Mouse (Mus musculus) embryonic fibroblast, embryonic 13.5 days (primary cell): ENCODE data around the gene Sec24b. TPM values are rescaled to one million over a fixed set of nuclear protein-coding genes. Genes with fewer than 3 reads are reported as not detected.
A peak's percentile ranks its signal among the peaks of the same experiment; 100 is the strongest.

Source experiments
- H3K27ac ChIP-seq: 2 replicates; pipeline ENCODE4 v1.5.1; 2012; ENCODE audit warnings: low read length, control low read depth, inconsistent platforms; ENCODE audit not compliant: insufficient read depth
- H3K4me1 ChIP-seq: 2 replicates; pipeline ENCODE4 v1.6.1; 2011; ENCODE audit warnings: low read length; ENCODE audit not compliant: control insufficient read depth, insufficient read depth
- H3K4me3 ChIP-seq: 2 replicates; pipeline ENCODE4 v1.5.1; 2011; ENCODE audit warnings: mild to moderate bottlenecking, control low read depth, low read length; ENCODE audit not compliant: insufficient read depth
- CTCF ChIP-seq: IDR thresholded peaks from 2 replicates; pipeline ENCODE4 v1.5.1; 2011; ENCODE audit warnings: mild to moderate bottlenecking, control low read depth, low read length, moderate library complexity, borderline replicate concordance; ENCODE audit not compliant: insufficient read depth
- POLR2A ChIP-seq: IDR thresholded peaks from 2 replicates; pipeline ENCODE4 v1.6.1; 2011; ENCODE audit warnings: low read depth, mild to moderate bottlenecking, control low read depth, low read length, moderate library complexity
- polyA plus RNA-seq: library from polyadenylated mRNA; stranded (reverse); fragments of >200 nt; gene quantifications from 2 replicates; pipeline ENCODE4 v1.2.4, GENCODE M21; 2011; ENCODE audit warnings: low read depth; ENCODE audit not compliant: missing spikeins, insufficient read length

Gene Sec24b
- 87.1 and 98.3 TPM in 2 replicates for polyA plus RNA-seq

- TF ChIP-seq POLR2A (peak; percentile 55), CTCF (no peak)
These were observed at the start of gene Sec24b for GRCm38 (mm10) chr3:130061281-130061680. TSS of gene Sec24b (minus strand) at chr3:130061553.

GRCm38 (mm10) chr3:130104471-130104870 lies 43.1 kb upstream of the Sec24b start:
- Histone ChIP-seq H3K4me1 (no peaks in the 10 kb centered on the region), H3K27ac (no peak overlapping the region), H3K4me3 (no peak overlapping the region)
- TF ChIP-seq POLR2A (no peak), CTCF (no peak)

More at GRCm38 (mm10) chr3:130061281-130061680, at the start of gene Sec24b:
- Histone ChIP-seq H3K4me1 (peaks cover 12% of the 10 kb centered on the region), H3K27ac (peak within 1 kb of the TSS; percentile 82), H3K4me3 (peak within 1 kb of the TSS; percentile 63)

- TF ChIP-seq CTCF (0 out of 2 replicates have a peak, but pooled peaks have one; percentile 5), POLR2A (no peak)
- no peak overlapping the region for H3K27ac ChIP-seq
- H3K4me1 ChIP-seq = no peaks in the 10 kb centered on the region
- H3K4me3 ChIP-seq = no peak overlapping the region
These were observed 42.1 kb upstream of the Sec24b start for GRCm38 (mm10) chr3:130103486-130103885.

- no peaks in the 10 kb centered on the region for H3K4me1 ChIP-seq
- H3K4me3 ChIP-seq = no peak overlapping the region
- no peak for TF ChIP-seq POLR2A
- no peak for TF ChIP-seq CTCF
- H3K27ac ChIP-seq = no peak overlapping the region
These were observed 33.9 kb upstream of the Sec24b start for GRCm38 (mm10) chr3:130095160-130095781.

- H3K27ac ChIP-seq = no peak overlapping the region
- H3K4me3 ChIP-seq = no peak overlapping the region
- H3K4me1 ChIP-seq = no peaks in the 10 kb centered on the region
- TF ChIP-seq CTCF (no peak), POLR2A (no peak)
These were observed 32.9 kb upstream of the Sec24b start for GRCm38 (mm10) chr3:130094125-130094704.

GRCm38 (mm10) chr3:130090460-130090859 lies 29.1 kb upstream of the Sec24b start:
- no peak overlapping the region for H3K27ac ChIP-seq
- peaks cover 6% of the 10 kb centered on the region for H3K4me1 ChIP-seq
- TF ChIP-seq POLR2A = no peak
- TF ChIP-seq CTCF = no peak
- H3K4me3 ChIP-seq = no peak overlapping the region

- TF ChIP-seq CTCF (no peak), POLR2A (no peak)
These were observed 27.3 kb upstream of the Sec24b start for GRCm38 (mm10) chr3:130088654-130089053.

GRCm38 (mm10) chr3:130087466-130087865 lies 26.1 kb upstream of the Sec24b start:
- peaks cover 6% of the 10 kb centered on the region for H3K4me1 ChIP-seq
- H3K4me3 ChIP-seq = no peak overlapping the region
- no peak overlapping the region for H3K27ac ChIP-seq
- TF ChIP-seq CTCF (no peak), POLR2A (no peak)

More at GRCm38 (mm10) chr3:130088654-130089053, 27.3 kb upstream of the Sec24b start:
- peaks cover 6% of the 10 kb centered on the region for H3K4me1 ChIP-seq
- H3K4me3 ChIP-seq = no peak overlapping the region
- no peak overlapping the region for H3K27ac ChIP-seq

GRCm38 (mm10) chr3:130086372-130087080 lies 25.2 kb upstream of the Sec24b start:
- Histone ChIP-seq H3K4me3 (no peak overlapping the region), H3K27ac (0 out of 2 replicates have a peak overlapping the region, but pooled peaks have one; percentile 0), H3K4me1 (peaks cover 6% of the 10 kb centered on the region)
- no peak for TF ChIP-seq CTCF
- no peak for TF ChIP-seq POLR2A

- Histone ChIP-seq H3K4me1 (peaks cover 6% of the 10 kb centered on the region), H3K27ac (no peak overlapping the region), H3K4me3 (no peak overlapping the region)
- TF ChIP-seq POLR2A (no peak), CTCF (no peak)
These were observed 22.0 kb upstream of the Sec24b start for GRCm38 (mm10) chr3:130083312-130083711.
